Mouse (Mus musculus) limb, embryonic 14.5 days (tissue): Measurements from ENCODE around the gene Fam129a. TPM values are rescaled to one million over a fixed set of nuclear protein-coding genes. Genes with fewer than 3 reads are reported as not detected.

Experiments
- ATAC-seq: fragments of 200-750 bp; cut with Nextera tagmentation; 2 replicates; pipeline ENCODE4 v1.8.0; 2017; ENCODE audit warnings: low read depth, moderate number of reproducible peaks, moderate TSS enrichment; ENCODE audit not compliant: low FRiP score
- DNase-seq: peaks from one replicate; pipeline ENCODE4 v3.0.0-alpha.2; 2015; ENCODE audit warnings: low spot score
- H3K27ac ChIP-seq: fragments of 300-500 bp; sonication (generic); replicated peaks from 2 replicates; pipeline ENCODE4 v1.5.1; 2014; ENCODE audit warnings: low read depth, mild to moderate bottlenecking, low read length, moderate library complexity, mixed read lengths
- H3K27me3 ChIP-seq: fragments of 300-500 bp; sonication (generic); 2 replicates; pipeline ENCODE4 v1.6.1; 2014; ENCODE audit warnings: low read length, mixed read lengths; ENCODE audit not compliant: control insufficient read depth, insufficient read depth
- H3K36me3 ChIP-seq: fragments of 300-500 bp; sonication (generic); 2 replicates; pipeline ENCODE4 v1.6.1; 2014; ENCODE audit warnings: mild to moderate bottlenecking, low read length, moderate library complexity, mixed read lengths; ENCODE audit not compliant: control insufficient read depth, insufficient read depth
- H3K4me1 ChIP-seq: fragments of 300-500 bp; sonication (generic); 2 replicates; pipeline ENCODE4 v1.6.1; 2014; ENCODE audit warnings: antibody characterized with exemption, low read length, mixed read lengths; ENCODE audit not compliant: control insufficient read depth, insufficient read depth
- H3K4me2 ChIP-seq: fragments of 300-500 bp; sonication (generic); replicated peaks from 2 replicates; pipeline ENCODE4 v1.6.1; 2014; ENCODE audit warnings: low read depth, mild to moderate bottlenecking, low read length, moderate library complexity; ENCODE audit not compliant: severe bottlenecking
- H3K4me3 ChIP-seq: fragments of 300-500 bp; sonication (generic); replicated peaks from 2 replicates; pipeline ENCODE4 v1.5.1; 2014; ENCODE audit warnings: low read length
- H3K9ac ChIP-seq: fragments of 300-500 bp; sonication (generic); 2 replicates; pipeline ENCODE4 v1.6.1; 2014; ENCODE audit warnings: mild to moderate bottlenecking, low read depth, low read length, moderate library complexity; ENCODE audit not compliant: severe bottlenecking
- H3K9me3 ChIP-seq: fragments of 300-500 bp; sonication (generic); 2 replicates; pipeline ENCODE4 v1.6.1; 2016; ENCODE audit warnings: low read length; ENCODE audit not compliant: control insufficient read depth
- POLR2A ChIP-seq: fragments of 200-500 bp; IDR thresholded peaks from 2 replicates; pipeline ENCODE4 v1.8.0; 2012; ENCODE audit warnings: inconsistent platforms, mild to moderate bottlenecking, moderate library complexity, borderline replicate concordance; ENCODE audit not compliant: insufficient read depth, insufficient read length; ENCODE audit errors: extremely low read depth
- WGBS: fragments of 180-500 bp; shearing (Covaris S2); extraction: QIAGEN DNeasy Blood & Tissue Kit; methylation state at CpG from one replicate; pipeline ENCODE4 v1.1.7; 2014; 5-methylcytosine and 5-hydroxymethylcytosine counted together
- polyA plus RNA-seq, 2 experiments: library from polyadenylated mRNA; depleted of rRNA in 1 of 2; stranded (reverse) in 1 of 2; unstranded in 1 of 2; fragments of >200 nt; fragmentation: Nextera tagmentation in 1 of 2; extraction: Ambion mirVana in 1 of 2; gene quantifications; 2 replicates each; pipeline versions ENCODE4 v1.2.1 to v1.2.3; 2012 to 2014

Fam129a gene
- polyA plus RNA-seq, 2 experiments = 11.1 to 14.7 TPM

- no peak for DNase-seq
- Histone ChIP-seq H3K9ac (no peak overlapping the region), H3K27me3 (no peaks in the 10 kb centered on the region), H3K27ac (no peak overlapping the region), H3K4me1 (peaks cover 21% of the 10 kb centered on the region), H3K4me3 (no peak overlapping the region), H3K9me3 (no peaks in the 10 kb centered on the region), H3K4me2 (no peak overlapping the region), H3K36me3 (no peaks in the 10 kb centered on the region)
- no peak for TF ChIP-seq POLR2A
- ATAC-seq = no peak
- WGBS = 82% methylated on average over 4 of the region's 4 CpGs
Observed at GRCm38 (mm10) chr1:151679883-151680613, 109.1 kb downstream of the Fam129a start.

- no peak for TF ChIP-seq POLR2A
- no peak for DNase-seq
- H3K9ac ChIP-seq = no peak overlapping the region
- 87% methylated on average over 3 of the region's 3 CpGs for WGBS
- no peak overlapping the region for H3K4me3 ChIP-seq
- no peak overlapping the region for H3K4me2 ChIP-seq
- no peaks in the 10 kb centered on the region for H3K9me3 ChIP-seq
- no peaks in the 10 kb centered on the region for H3K27me3 ChIP-seq
- no peak overlapping the region for H3K27ac ChIP-seq
- no peaks in the 10 kb centered on the region for H3K36me3 ChIP-seq
- ATAC-seq = no peak
- H3K4me1 ChIP-seq = peaks cover 25% of the 10 kb centered on the region
Observed at GRCm38 (mm10) chr1:151680971-151681370, 110.0 kb downstream of the Fam129a start.

GRCm38 (mm10) chr1:151682896-151683295 is 111.9 kb downstream of the Fam129a start:
- Histone ChIP-seq H3K27me3 (no peaks in the 10 kb centered on the region), H3K36me3 (no peaks in the 10 kb centered on the region), H3K27ac (no peak overlapping the region), H3K9ac (no peak overlapping the region), H3K9me3 (no peaks in the 10 kb centered on the region), H3K4me2 (no peak overlapping the region), H3K4me1 (peaks cover 38% of the 10 kb centered on the region), H3K4me3 (no peak overlapping the region)
- no peak for TF ChIP-seq POLR2A
- no peak for DNase-seq
- WGBS = 88% methylated on average over 6 of the region's 6 CpGs
- no peak for ATAC-seq

GRCm38 (mm10) chr1:151684451-151684892 is 113.5 kb downstream of the Fam129a start:
- DNase-seq = peak; percentile 91
- WGBS = 13% methylated on average over 7 of the region's 7 CpGs

GRCm38 (mm10) chr1:151684978-151685377 is 114.0 kb downstream of the Fam129a start:
- Histone ChIP-seq H3K4me2 (0 out of 2 replicates have a peak overlapping the region, but pooled peaks have one; percentile 13), H3K9ac (no peak overlapping the region), H3K27me3 (no peaks in the 10 kb centered on the region), H3K4me3 (no peak overlapping the region), H3K27ac (peak overlapping the region; percentile 65), H3K9me3 (no peaks in the 10 kb centered on the region), H3K4me1 (peaks cover 42% of the 10 kb centered on the region), H3K36me3 (no peaks in the 10 kb centered on the region)
- no peak for TF ChIP-seq POLR2A
- ATAC-seq (peak; percentile 5; the same call in 1 of the 2 replicates), DNase-seq (no peak)
- 28% methylated on average over 5 of the region's 5 CpGs for WGBS

More at GRCm38 (mm10) chr1:151684451-151684892, 113.5 kb downstream of the Fam129a start:
- no peaks in the 10 kb centered on the region for H3K36me3 ChIP-seq
- no peaks in the 10 kb centered on the region for H3K9me3 ChIP-seq
- H3K27ac ChIP-seq = peak overlapping the region; percentile 65
- H3K4me3 ChIP-seq = no peak overlapping the region
- peak; percentile 78 for ATAC-seq
- no peak for TF ChIP-seq POLR2A
- no peak overlapping the region for H3K9ac ChIP-seq
- H3K27me3 ChIP-seq = no peaks in the 10 kb centered on the region
- peaks cover 39% of the 10 kb centered on the region for H3K4me1 ChIP-seq
- H3K4me2 ChIP-seq = 0 out of 2 replicates have a peak overlapping the region, but pooled peaks have one; percentile 13
